Mouse (Mus musculus) layer of hippocampus, adult 2 months (tissue): ENCODE measurements at regions not wholly inside any gene's neighbourhood (a gene's known extent, or its start where the extent isn't known, plus 50 kb on each side); places are given as distances from the start of the nearest gene placed in this dataset.
"Not testable (repeated sequence)": the region's sequence is repeated elsewhere in the genome, so short reads cannot be mapped to it uniquely, and the experiment has no call there.

Experiments
- DNase-seq, 2 experiments: peaks; one replicate each; pipeline ENCODE4 v3.0.0; 2022; ENCODE audit warnings: low spot score in 2 of 2
- H3K27ac ChIP-seq: fragments of 200-600 bp; 2 replicates; pipeline ENCODE4 v1.8.1; 2022
- H3K4me3 ChIP-seq: fragments of 200-600 bp; 2 replicates; pipeline ENCODE4 v1.8.1; 2022; ENCODE audit warnings: mild to moderate bottlenecking
- CTCF ChIP-seq: fragments of 200-600 bp; conservative IDR thresholded peaks from 2 replicates; pipeline ENCODE4 v1.8.1; 2022; ENCODE audit warnings: antibody characterized with exemption, mild to moderate bottlenecking, moderate library complexity

- H3K27ac ChIP-seq, result no peak overlapping the region
- DNase-seq, result no peak
- TF ChIP-seq CTCF, result no peak; the same call in 1 of the 2 replicates
- no peak overlapping the region for H3K4me3 ChIP-seq
Measured at GRCm38 (mm10) chr10:66694549-66695285, 401.2 kb upstream of the Jmjd1c start.

DNA sequence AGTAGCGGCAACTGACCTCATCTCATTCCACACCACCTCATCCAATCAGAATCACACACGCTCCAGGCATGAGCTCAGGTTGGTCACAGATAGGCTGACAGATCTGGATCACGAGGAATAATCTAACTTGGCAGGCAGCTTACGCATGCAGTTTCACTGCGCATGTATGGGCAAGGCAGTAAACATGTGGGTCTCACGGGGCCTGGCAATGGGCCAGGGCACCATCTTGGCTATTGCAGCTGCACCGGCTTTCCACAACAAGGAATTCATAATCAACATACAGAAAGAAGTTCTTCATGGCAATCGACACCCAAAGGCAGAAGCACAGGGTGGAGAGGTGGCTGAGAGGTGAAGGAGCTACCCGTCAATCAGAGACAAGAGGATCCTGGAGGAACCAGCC lies 381.0 kb upstream of the Jmjd1c start:
- not testable (repeated sequence) for H3K4me3 ChIP-seq, DNase-seq, H3K27ac ChIP-seq

- H3K27ac ChIP-seq, result no peak overlapping the region
- peak in 1 of 2 experiments; percentile 16 for DNase-seq
- no peak overlapping the region for H3K4me3 ChIP-seq
- peak; percentile 63 for TF ChIP-seq CTCF
Measured at GRCm38 (mm10) chr10:66717909-66718308, 378.0 kb upstream of the Jmjd1c start.

- Histone ChIP-seq H3K27ac (no peak overlapping the region), H3K4me3 (no peak overlapping the region)
- DNase-seq, result no peak
- peak; percentile 60 for TF ChIP-seq CTCF
Measured at GRCm38 (mm10) chr10:66719796-66720195, 376.1 kb upstream of the Jmjd1c start.

DNA sequence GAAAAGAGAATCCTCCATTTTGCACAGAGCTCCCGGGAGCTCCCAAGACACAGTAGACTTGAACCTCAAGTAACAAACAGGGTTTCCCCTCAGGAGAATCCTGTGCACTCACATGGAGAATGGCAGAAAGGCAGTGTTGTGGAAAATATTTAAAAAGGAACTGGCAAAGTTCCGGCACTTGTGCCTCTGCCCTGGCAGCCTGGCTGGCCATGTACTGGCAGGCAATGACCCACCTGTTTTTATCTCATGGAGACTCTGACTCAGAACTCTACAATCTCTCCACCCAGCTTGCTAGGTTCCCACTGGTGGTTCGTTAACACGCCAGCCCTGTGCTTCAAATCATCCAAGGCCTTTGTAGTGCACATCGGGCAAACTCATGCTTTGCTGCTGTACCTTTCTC lies 362.3 kb upstream of the Jmjd1c start:
- no peak for TF ChIP-seq CTCF
- DNase-seq, result no peak
- no peak overlapping the region for H3K4me3 ChIP-seq
- no peak overlapping the region for H3K27ac ChIP-seq

- Histone ChIP-seq H3K4me3 (no peak overlapping the region), H3K27ac (no peak overlapping the region)
- peak; percentile 65 for TF ChIP-seq CTCF
- DNase-seq, result no peak
Measured at GRCm38 (mm10) chr10:66734853-66735252, 361.1 kb upstream of the Jmjd1c start.

GRCm38 (mm10) chr10:66739017-66739416 lies 356.9 kb upstream of the Jmjd1c start:
- no peak for TF ChIP-seq CTCF
- Histone ChIP-seq H3K4me3 (no peak overlapping the region), H3K27ac (no peak overlapping the region)
- no peak for DNase-seq

- no peak for DNase-seq
Measured at GRCm38 (mm10) chr10:66741819-66742218, 354.1 kb upstream of the Jmjd1c start.

DNA sequence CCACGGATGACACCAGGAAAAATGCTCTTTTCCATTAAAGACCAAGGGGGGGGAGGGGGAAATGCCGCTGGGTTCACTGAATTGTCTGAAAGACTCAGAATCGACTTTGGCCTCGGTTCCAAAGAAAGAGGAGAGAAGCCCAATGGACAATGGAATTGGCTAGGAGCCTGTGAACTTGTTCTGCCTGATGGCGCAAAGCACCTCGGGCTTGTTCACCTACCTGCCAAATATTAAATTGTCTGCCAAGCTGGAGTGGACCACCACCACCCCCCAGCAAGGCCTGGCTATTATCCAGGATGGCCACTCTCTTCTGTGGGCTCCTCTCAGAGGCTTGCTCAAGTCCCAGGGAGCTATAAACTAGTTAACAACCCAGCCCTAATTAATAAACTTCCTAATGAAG lies 352.7 kb upstream of the Jmjd1c start:
- Histone ChIP-seq H3K4me3 (no peak overlapping the region), H3K27ac (no peak overlapping the region)
- no peak for TF ChIP-seq CTCF
- DNase-seq, result no peak

More at GRCm38 (mm10) chr10:66741819-66742218, 354.1 kb upstream of the Jmjd1c start:
- Histone ChIP-seq H3K27ac (no peak overlapping the region), H3K4me3 (no peak overlapping the region)
- peak; percentile 75 for TF ChIP-seq CTCF

GRCm38 (mm10) chr10:66745871-66746270 lies 350.1 kb upstream of the Jmjd1c start:
- DNase-seq, result no peak
- H3K27ac ChIP-seq, result no peak overlapping the region
- H3K4me3 ChIP-seq, result no peak overlapping the region
- no peak for TF ChIP-seq CTCF

DNA sequence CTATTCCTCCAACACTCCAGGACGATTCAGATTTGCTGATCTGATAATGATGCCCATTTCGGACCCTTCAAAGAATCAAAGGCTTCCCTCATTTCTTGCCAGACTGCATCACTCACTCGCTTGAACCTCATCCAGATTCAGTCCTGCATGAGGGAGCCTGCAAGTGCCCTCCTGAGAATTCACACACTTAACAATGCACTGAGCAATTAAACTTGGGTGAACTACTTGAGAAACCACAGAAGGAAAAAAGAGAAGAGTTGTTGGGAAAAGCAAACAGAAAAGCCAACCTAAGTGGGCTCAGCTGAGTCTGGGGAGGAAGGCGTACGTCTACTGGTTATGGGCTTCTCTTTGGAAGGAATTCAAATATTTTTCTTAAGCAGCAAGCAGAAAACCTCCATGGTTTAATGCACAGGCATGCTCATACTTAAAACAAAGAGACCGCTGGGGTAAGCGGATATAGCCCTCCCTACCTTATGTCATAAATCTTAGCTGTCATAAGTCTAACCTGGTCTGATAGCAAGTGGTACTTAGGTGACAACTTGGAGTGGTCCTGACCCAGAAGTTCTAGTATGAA lies 343.6 kb upstream of the Jmjd1c start:
- Histone ChIP-seq H3K27ac (no peak overlapping the region), H3K4me3 (no peak overlapping the region)
- DNase-seq, result no peak
- no peak for TF ChIP-seq CTCF

DNA sequence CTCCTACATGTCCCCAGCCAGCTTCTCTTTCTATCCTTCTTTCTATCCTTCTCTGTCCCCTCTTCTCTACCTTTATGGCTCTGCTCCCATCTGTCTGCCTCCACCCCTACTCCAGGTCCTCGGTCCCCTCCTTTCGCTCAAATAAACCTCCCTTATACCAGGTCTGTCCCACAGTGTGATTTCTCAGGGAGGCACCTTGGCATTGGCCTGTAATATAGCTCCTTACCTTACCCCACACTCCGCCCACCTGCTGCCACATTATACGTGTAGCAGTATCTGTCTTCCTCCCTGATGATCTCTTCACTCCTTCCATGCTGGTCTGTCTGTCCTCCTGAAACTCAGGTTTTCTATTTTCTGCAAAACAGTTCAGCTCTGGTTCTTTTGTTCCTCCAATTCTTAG lies 339.1 kb upstream of the Jmjd1c start:
- Histone ChIP-seq H3K4me3 (no peak overlapping the region), H3K27ac (no peak overlapping the region)
- no peak for TF ChIP-seq CTCF
- no peak for DNase-seq

DNA sequence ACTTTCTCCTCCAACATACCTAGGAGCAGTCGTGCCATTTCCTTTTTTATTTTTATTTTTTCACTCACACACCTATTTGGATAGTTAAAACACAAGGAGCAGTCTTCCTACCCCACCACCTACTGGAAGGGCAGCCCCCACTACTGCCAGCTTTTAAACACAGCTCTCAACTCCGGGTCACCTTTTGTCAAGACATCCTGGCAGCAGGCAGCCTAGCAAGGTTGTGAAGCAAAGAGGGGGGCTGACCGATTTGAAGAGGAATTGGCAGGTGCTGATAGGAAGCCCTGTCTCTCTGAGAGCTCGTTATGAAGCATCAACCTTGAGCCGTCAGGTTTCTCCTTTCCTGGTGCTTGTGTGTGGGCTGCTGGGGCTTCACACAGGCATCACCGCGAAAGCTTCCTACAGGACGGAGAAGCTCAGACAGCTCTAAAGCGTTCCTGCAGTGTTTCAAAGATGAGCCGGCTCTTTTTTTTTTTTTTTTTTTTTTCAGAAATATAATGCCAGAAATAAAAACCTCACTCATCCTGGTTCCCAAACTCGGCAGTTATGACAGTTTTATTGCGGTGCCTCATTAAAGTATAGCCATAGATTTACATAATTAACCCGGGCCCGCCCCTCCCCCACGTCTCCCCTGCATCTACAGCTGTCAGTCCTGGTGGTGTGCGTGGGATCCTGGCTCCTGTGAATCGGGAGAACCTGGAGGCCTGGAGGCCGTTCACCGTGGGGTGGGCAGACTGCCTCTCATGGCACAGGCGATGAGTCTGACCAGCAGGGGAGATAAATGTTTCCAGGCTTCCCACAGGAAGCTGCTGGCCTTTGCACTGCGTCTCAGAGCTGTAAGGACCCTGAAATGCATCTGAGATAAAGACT lies 325.5 kb upstream of the Jmjd1c start:
- TF ChIP-seq CTCF, result no peak
- H3K27ac ChIP-seq, result 0 out of 2 replicates have a peak overlapping the region, but pooled peaks have one; percentile 14
- peak in 1 of 2 experiments; percentile 39 for DNase-seq
- H3K4me3 ChIP-seq, result peak overlapping the region; percentile 33
